Mouse (Mus musculus) induced T-regulatory cell, adult 2 months (primary cell): ENCODE results near the gene Saa4.
"Not testable (repeated sequence)": the region's sequence is repeated elsewhere in the genome, so short reads cannot be mapped to it uniquely, and the experiment has no call there.

Experiments
- DNase-seq: peaks from one replicate; pipeline ENCODE4 v3.0.0-alpha.2; 2012; ENCODE audit warnings: low read depth

The Saa4 gene

DNA sequence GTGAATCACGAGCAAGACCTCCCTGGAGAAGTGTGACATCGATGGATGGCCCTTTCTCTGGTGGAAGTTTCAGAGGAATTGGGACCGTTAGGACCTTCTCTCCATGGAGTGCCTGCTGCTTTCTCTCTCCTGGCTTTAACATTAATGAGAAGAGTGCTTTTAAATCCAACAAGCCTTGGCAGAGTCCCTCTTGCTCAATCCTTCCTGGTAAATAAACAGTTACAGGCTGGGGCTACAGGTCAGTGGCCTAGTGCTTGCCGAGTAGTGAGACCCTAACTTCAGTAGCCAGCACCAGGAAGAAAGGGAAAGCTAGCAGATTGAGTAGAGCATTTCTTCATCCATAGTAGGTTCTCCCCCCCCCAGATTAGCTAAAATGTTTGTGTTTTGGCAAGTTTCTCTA is at the start of gene Saa4:
TSS of gene Saa4 (minus strand) at position 146 of the 400 bp plus-strand sequence.
- DNase-seq: no peak

DNA sequence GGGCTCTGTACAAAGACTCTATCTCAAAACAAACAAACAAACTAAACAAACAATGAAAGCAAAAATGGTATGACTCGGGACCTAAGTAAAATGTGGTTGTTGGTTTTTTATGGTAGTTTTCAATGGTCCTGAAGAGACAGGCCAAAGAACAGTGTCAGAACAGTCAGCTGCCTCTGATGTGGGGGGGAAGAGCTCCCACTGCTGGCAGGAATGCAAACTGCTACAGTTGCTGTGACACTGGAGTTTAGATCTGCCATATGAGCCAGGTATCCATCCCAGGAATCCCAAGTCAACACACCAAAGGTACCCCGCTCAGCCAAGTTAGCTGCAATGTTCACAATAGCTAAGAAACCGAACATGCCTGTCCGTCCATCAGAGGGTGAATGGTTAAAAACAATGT is 38.3 kb upstream of the Saa4 start:
- peak; percentile 67 for DNase-seq

GRCm38 (mm10) chr7:46768451-46768850 is 36.0 kb upstream of the Saa4 start:
- DNase-seq: no peak

- no peak for DNase-seq
Measured at GRCm38 (mm10) chr7:46767371-46767770, 35.0 kb upstream of the Saa4 start.

DNA sequence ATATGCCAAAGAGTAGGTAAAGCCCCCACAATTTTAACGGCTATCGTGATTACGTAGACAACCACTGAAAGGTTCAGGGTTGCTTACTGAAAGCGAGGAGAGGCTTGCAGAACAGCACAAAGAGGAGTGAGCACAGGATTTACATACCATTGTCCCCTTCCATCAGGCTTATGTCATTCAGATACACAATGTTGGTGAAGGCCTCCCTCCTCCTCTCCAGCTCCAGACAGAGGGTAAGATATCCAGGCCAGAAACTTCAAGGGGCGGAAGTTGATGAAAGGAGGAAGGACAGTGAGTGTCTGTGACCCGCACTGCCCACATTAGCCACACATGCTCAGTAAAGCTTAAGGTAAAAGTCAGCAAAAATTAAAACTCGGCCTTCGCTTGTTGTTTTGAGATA is 32.3 kb upstream of the Saa4 start:
- DNase-seq: no peak

GRCm38 (mm10) chr7:46762601-46763000 is 30.2 kb upstream of the Saa4 start:
- no peak for DNase-seq

- no peak for DNase-seq
Measured at GRCm38 (mm10) chr7:46761049-46761795, 28.8 kb upstream of the Saa4 start.

GRCm38 (mm10) chr7:46751490-46751889 is 19.1 kb upstream of the Saa4 start, which contains the start of gene Saa2:
TSS of gene Saa2 (plus strand) at chr7:46751790.
- no peak for DNase-seq

DNA sequence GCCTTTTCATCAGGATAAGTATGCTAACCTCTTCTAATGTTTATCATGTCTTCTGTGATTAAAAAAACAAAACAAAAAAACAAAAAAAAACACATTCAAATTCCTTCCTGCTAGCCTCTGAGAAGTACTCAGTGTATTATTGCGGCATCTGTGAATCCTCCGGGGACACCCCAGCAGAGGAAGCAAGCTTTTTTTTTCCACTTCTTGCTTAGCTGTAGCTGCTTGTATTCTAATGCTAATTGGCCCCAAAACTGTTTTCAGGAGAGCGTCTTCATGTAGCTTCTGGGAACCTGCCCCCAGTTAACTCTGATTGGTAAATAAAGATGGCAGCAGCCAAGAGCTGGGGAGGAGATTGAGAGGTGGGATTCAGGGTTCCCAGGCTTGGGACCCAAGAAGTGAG is 16.1 kb upstream of the Saa4 start:
- no peak for DNase-seq

- DNase-seq: no peak
Measured at GRCm38 (mm10) chr7:46746381-46746780, 14.0 kb upstream of the Saa4 start.

DNA sequence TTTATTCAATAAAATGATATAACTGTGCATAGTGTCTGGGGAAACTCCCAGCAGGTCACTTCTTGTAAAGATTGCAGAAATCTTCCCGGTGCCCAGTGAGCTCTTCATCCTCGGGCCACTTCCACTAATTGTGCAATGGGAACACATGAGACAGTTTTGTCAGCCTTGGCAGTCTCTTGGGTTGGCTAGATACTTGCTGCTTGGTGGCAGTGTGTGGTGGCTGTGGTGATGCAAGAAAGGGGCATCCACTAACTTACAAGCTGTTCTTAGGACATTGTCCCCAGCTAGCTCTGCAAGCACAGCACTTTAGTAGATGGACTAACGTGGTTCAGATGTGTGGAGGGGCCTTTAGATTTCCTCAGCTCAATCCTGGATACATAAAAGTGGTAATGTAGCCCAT is 13.4 kb upstream of the Saa4 start:
- DNase-seq: no peak

DNA sequence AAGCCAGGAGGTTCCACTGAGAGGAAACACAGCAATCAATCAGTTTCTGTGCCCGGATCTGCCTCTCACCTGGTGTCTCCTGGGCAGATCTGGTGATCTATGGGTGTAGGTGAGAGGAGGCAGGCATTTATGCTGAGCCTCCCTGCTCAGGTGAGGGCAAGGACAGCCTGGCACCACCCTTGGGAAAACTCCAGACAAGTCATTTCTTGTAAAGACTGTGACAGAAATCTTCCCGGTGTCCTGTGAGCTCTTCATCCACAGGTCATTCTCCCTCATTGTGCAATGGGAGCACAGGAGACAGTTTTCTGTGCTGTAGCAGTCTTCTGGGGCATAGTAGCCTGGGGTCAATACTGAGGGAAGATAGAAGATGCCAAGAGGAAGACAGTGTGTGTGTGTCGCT is 10.5 kb upstream of the Saa4 start, which contains the start of gene Saa1:
TSS of gene Saa1 (minus strand) at position 101 of the 400 bp plus-strand sequence.
- not testable (repeated sequence) for DNase-seq

DNA sequence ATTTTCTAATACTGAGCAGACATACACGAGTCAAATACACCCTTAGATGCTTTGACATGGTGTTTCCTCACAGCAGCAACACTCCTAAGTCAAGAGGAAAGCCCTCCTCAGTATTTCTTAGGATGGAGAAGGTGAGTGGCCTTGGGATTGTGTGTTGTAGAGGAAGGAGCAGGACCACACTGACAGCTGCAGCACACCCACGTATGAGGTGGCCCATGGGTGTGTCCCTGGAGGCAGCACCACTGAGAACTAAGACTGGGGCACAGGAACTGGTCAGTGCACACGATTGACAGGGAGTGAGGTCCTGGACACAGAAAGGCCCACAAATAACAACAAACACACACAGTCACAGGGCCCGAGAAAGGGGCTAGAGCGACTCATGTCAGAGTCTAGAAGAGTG is 7.6 kb upstream of the Saa4 start:
- DNase-seq: not testable (repeated sequence)

DNA sequence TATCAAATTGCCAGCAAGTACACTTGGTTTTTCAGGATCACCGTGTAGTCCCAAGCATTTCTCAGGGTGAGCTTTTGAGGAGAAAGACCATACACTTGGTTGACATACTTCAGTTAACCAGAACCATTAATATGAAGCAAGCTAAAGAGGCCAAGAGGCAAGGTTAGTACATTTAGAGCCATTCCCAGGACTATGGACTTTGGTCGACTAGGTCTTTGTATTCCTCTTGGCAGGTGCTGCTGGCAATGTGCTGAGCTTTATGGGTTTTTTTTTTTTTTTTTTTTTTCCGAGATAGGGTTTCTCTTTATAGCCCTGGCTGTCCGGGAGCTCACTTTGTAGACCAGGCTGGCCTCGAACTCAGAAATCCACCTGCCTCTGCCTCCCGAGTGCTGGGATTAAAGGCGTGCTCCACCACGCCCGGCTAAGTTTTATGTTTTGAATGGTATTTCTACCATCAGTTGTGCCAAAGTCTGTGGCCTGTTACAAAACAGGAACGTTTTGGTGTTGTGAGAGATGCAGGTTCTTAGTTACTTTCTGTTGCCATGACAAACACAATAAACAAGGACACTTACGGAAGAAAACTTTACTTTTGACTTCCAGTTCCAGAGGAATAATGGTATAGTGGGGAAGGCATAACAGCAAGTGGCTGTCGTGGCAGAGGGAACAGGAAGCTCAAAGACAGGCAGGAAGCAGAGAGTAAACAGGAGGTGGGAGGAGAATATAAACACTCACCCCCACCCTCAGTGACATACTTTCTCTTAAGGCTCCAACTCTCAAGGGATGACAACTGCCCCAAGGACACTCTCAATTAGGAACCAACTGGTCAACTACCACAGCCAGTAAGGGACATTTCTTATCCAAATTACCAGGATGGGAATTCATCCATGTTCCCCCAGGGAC is 6.4 kb upstream of the Saa4 start:
- peak; percentile 7 for DNase-seq

DNA sequence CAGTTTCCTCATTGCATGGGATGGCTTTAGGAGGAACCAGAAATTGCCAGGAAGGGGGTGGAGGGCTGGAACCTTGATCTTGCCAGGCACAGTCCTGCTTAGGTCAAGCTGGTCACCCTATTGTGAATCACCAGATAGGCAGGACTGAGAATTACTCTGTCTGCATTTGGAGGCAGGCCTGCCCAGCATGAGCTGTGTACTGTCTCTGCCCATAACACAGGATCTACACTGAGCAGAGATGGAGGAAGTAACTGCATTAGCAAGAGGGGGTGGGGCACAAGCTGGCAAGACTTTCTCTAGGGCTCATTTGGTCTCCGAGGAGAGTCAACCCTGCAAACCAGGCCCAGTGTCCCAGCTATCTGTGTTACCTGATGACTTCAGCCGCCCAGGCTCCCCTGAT is 2.6 kb upstream of the Saa4 start:
- DNase-seq: no peak

GRCm38 (mm10) chr7:46727584-46727983 is 4.8 kb downstream of the Saa4 start:
- no peak for DNase-seq

DNA sequence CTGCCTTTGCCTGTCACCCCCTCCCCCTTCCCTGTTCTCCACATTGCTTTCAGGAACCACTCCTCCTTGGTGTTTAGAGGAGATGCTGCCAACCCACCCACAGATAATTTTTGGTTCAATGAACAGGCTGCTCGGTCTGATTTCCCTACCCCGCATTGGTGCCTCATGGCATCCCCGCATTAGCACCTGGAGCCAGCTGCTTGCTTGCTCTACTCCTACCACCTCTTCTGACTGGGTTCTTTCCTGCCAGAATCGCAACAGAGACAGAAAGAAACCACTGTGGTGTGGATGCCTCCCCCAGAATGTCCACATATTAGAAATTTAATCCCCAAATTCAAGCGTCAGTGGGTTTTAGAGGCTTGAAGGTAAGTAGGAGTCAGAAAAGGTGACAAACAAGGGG is 8.0 kb downstream of the Saa4 start:
- no peak for DNase-seq

DNA sequence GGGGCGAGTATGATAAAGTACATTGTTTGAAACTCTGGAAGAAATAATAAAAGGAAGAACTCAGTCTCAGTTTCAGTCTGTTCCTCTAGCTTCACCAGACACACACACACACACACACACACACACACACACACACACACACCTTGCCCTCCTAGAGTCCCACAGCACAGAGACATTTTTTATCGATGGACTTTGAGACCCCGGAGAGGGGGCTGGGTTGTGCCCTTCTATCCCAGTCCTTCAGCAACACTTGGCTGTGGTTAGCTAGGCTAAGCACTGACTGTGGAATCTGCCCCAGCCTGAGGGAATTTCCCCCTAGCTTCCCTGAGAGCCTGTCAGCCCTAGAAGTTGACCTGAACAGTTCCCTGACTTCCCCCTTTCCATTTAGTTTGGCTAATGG is 8.6 kb downstream of the Saa4 start:
- no peak for DNase-seq

DNA sequence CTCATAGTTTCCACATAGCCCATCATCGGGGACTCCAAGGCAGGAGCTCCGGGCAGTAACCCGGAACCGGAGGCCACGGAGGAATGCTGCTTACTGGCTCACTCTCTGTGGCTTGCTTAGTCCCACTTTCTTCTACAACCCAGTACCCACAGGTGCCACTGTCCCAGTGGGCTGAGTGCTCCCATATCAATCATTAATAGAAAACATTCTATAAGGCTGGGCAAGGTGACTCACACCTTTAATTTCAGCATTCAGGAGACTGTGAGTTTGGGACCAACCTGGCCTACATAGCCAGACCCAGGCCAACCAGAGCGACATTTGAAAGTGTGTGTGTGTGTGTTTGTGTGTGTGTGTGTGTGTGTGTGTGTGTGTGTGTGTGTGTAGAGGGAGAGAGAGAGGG is 9.0 kb downstream of the Saa4 start:
- DNase-seq: no peak

GRCm38 (mm10) chr7:46720460-46720859 is 11.9 kb downstream of the Saa4 start:
- DNase-seq: no peak

GRCm38 (mm10) chr7:46719526-46719925 is 12.9 kb downstream of the Saa4 start:
- DNase-seq: no peak

- DNase-seq: no peak
Measured at GRCm38 (mm10) chr7:46718591-46719270, 13.7 kb downstream of the Saa4 start.

DNA sequence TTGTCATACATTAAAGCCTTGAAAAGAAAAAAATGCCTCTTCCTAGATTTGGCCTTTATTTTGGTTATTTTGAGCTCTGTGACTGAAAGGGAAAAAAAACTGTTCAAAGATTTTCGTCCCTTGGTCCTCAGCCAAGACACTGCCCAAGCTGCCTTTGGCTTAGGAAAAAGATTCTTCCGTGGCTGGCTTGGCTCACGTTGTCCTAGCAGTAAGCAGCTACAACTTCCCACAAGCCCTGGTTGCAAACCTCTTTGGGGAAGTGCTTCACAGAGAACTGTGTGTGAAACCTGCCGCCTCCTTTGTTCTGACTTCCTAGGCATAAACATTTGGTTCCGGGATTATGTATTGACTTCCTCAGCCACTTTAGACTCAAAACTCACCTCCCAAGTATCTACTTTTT is 15.5 kb downstream of the Saa4 start:
- no peak for DNase-seq
